Mouse (Mus musculus) thymus, adult 2 months (tissue): ENCODE results near the gene Arl4a.

ENCODE experiments used
- CTCF ChIP-seq: fragments of 200-500 bp; IDR thresholded peaks from 2 replicates; pipeline ENCODE4 v1.5.1; 2012; ENCODE audit warnings: mild to moderate bottlenecking, control low read depth, low read length, moderate library complexity, borderline replicate concordance; ENCODE audit not compliant: control insufficient read depth, poor library complexity, insufficient read depth; ENCODE audit errors: extremely low read depth
- POLR2A ChIP-seq: fragments of 200-500 bp; IDR thresholded peaks from 2 replicates; pipeline ENCODE4 v1.6.1; 2012; ENCODE audit warnings: mild to moderate bottlenecking, low read length, control low read depth, moderate library complexity; ENCODE audit not compliant: control insufficient read depth, poor library complexity, insufficient read depth; ENCODE audit errors: extremely low read depth

DNA sequence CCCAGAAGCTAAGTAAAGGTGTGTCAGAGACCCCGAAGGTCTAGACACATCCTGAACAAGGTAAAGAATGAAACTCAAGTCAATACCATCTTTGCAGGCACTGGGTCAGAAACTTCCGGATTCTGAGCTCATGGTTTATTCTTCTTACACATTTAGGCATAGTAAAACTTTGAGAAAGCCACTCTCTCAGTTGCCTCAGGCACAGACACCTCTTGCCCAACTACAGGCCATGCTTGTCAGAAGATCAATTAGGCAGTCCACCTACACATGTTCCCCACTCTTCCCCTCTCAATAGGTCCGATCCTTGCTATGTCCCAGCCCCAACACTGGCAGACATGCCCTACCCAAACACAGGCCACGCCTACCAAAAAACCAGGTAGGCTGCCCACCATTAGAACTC, 48.7 kb downstream of the Arl4a start:
- TF ChIP-seq POLR2A (no peak), CTCF (no peak)
